Mouse (Mus musculus) thymus, postnatal 36 days (tissue): ENCODE measurements around the gene Hcfc1r1.

Experiments used
- DNase-seq, 2 experiments: peaks; one replicate each; pipeline ENCODE4 v3.0.0; 2022; ENCODE audit warnings: mixed read lengths in 2 of 2

The Hcfc1r1 gene

DNA sequence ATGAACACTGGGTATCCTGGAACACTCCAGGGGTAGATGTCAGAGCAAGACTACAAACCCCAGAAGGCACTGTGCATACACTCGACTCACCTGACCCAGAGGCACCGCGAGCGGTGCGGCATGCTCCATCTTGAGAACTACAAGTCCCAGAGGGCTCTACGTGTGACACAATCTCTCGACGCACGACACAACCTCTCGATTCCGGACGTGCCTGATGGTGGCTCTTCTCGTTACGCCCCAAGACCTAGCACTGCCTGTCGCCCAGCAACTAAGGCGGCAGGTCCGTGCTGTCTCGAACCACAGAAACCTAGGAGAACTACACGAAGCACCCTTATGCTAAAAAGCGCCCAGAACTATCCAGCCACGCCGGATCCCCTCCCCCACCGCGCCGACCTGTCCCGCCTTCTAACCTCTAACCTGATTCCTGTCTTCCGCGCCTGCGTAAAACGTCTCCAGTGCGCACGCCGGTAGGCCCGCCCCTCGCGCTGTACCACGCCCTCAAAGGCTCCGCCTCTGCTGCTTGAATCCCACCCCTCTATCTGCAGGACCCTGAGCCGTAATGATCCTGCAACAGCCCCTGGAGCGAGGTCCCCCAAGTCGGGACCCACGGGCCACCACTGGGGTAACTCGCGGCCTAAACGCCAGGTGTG, at the start of gene Hcfc1r1, which contains the start of gene Thoc6:
Gene Hcfc1r1, plus strand, starts transcription at position 173 of the 650 bp plus-strand sequence.
Gene Thoc6, minus strand, starts transcription at position 459 of the 650 bp plus-strand sequence.
- peak; percentile 93 to 94 for DNase-seq

DNA sequence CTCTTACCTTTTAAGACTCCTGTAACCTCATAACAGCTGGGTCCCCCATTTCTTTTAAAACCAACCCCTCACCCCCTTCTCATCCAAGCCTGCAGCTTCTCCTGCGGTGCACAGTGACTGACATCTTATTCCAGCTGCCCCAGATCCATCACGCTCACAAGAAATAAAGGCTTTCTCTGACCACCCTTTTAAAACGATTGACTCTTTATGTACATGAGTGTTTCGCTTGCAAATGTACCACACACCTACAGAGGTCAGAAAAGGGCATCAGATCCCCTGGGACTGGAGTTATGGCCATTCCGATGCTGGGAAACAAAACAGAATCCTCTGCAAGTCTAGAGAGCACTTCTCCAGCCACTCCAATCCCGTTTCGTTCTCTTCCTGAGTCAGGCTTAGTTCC, 45.6 kb upstream of the Hcfc1r1 start:
- no peak for DNase-seq

DNA sequence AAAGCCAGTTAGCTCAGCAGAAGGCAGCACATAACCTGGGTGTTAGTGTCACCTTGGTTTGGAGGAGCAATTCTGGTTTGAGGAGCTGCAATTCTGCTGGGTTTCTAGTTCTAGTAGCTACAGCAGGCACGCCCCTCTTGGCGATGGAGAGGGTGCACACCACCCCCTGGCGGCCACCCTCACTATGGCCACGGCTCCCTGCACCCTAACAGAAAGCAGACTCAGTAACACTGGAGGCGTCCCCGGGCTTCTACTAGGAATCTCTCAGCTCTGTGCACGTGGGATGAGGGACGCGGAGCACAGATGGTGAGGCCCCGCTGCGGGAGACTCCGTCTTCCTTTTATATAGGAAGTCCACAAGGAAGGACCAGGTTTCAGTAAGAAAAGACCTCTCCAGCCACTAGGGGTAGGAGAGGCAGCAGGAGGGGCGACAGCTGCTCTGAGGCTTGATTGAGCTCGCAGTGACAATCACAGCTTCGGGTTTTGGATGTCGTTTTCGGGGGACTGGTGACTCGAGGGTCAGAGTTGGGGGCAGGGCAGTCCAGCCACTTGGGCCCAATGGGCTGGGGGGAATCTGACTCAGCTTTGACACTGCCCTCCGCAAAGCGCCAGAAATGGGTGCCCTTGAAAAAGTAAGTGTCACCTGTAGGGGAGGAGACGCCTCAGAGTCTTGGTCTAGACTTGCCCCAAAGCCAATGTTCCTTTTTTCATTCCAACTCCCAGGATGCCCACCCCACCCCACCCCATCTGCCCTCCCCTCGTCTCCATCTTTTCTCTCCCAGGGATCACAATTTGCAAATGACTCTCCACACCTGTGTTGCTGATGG, 43.0 kb upstream of the Hcfc1r1 start:
- DNase-seq, result peak; percentile 77 to 83

DNA sequence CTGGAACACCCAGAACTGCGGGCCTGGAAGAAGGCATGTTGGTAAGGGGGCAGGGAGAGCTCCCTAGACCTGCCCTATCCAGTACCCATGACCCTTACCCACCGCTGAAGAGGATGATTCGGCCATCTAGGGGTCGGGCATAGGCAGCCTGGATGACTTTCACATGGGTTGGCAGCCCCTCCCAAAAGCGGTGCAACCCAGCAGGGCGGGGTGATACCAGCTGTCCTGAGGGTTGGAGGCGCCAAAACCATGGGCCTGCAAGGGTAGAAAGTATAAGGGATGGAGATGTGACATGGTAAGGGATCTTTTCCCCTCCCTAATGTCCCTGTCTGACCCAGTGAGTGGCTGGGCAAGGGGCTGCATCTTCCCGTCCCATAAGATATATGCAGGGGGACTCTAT, 42.2 kb upstream of the Hcfc1r1 start:
- DNase-seq, result no peak

DNA sequence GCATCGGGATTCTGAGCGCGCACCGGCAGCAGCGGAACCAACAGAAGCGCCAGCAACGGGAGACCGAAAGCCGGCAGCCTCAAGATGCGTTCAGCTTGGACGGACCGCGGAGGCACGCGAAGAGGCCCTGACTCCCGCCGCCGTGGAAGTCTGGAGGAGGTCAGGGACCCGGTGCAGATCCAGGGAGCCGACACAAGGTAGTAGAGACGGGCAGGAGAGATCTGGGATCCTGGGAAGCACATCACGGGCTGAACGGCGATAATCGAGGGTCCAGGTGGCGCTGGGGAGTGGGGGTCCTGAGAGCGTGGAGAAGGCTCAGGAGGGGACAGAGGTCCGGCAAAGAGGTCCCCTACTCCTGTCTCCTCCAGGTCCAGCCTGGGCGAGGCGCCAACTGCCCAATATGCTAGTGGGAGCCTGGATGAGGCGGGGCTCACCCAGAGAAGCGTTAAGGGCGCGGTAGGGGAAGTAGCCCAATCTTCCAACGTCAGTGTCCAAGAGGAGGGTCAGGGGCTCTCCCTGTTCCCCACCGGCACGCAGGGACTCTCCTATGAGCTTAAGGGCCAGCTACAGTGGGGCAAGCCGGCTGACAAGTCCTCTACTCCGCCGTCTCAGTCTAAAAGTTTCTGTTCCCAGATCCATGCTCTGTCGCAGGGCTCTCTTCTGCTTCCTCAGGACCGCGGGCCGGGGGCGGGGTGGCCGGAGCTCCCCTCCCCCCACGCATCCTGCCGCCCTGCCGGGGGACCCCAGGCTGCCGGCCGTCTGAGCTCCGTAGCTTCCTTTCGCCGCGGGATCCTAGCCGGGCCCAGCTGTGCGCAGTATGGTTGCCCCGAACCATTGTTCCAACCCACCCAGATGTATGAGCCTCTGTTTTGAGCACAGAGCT, 28.5 kb upstream of the Hcfc1r1 start, which contains the start of gene Mmp25:
Gene Mmp25, minus strand, starts transcription at position 665 of the 883 bp plus-strand sequence.
- DNase-seq, result no peak

DNA sequence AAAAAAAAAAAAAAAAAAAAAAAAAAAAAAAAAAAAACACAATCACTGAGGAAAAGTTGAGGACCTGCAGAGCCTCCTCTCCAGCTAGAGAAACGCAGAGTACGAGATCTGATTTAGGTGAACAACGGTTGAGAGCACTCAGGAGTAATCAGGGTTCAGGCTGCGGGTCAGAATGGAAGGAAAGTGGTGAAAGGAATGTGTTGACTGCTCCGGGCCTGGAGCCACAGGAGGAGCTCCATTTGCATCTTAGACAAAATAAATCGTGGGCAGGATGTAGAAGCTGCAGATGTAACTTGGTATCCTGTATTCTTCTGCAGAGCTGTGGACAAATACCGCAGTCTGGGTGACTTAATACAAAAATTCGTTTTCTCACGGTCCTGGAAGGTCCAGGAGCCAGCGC, 27.5 kb upstream of the Hcfc1r1 start:
- DNase-seq, result no peak

DNA sequence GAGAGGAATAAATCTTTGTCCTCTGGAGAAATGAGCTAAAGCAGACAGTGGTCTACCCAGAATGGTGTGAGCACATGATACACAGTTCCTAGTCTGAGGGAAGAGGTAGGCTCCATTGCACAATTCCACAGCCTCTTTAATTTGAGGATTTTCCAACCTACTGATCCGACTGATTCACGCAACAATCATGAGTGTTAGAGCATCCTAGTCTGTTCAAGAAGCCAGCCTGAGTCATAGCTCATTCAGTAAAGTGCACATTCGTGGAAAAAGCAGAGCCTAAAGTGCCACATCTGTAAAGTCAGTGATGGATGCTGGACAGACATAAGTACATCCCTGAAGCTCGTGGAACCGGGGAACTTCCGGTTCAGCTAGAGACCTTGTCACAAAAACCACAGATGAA, 22.0 kb upstream of the Hcfc1r1 start:
- DNase-seq, result no peak

DNA sequence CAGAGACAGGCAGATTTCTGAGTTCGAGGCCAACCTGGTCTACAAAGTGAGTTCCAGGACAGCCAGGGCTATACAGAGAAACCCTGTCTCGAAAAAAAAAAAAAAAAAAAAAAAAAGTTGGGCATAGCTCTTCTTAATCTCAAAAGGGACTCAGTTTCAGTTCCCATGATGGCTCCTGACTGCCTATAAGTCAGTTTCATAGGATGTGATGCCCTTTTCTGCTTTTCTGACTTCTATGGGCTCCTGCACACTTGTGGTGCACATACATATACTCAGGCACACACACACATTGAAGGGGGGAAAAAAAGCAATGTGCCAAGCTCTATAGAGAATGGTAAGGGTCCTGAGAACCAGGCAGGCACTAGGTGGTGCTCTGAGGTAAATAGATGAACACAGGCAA, 20.1 kb upstream of the Hcfc1r1 start:
- no peak for DNase-seq

DNA sequence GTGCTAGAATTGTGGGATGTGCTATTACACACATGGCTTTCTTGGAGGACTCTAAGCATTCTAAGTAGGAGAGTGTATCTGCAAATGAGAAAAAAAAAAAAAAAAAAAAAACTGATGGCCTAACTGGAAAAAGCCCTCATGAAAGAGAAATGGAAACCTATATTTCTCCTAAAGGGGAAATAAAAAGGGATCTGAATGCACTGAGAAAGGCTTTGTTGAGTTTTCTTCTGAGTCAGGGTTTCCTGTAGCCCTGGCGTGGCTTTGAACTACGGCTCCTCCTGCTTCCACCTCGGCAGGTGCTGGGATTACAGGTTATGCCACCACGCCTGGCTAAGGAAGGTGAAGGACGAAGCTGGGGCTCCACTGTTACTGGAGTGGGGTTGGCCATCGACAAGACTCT, 19.4 kb upstream of the Hcfc1r1 start:
- no peak for DNase-seq

DNA sequence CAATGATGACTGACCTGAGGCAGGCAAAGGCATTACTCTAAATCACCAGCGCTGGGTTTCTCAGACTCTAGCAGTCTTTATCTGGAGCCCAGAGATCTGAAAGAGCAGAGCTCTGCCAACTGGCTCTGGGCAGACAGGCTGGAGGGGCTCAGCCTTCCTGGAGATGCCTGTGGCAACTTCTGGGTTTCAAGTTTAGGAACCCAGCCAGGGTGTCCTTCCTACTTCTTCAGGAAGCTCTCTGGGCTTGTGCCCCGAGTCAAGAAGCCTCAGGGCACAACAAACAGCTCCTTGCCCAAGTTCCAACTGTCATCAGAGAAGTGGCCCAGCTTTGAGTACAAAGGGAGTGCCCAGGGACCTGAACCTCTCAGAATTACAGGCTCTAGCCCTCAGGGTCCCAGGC, 19.0 kb upstream of the Hcfc1r1 start:
- no peak for DNase-seq

DNA sequence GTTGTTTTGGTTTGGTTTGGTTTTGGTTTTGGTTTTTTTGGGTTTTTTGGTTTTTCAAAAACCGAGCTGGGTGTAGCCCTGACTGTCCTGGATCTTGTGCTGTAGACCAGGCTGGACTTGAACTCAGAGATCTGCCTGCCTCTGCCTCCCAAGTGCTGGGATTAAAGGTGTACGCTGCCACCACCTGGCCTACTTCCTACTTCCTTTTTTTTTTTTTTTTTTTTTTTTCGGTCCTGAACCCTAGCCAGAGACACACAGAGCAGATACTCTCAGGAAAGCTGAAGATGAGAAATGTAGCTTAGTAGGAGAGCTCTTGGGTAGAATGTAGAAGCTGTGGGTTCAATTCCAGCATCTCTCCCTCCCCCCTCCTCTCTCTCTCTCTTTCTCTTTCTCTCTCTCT, 14.9 kb upstream of the Hcfc1r1 start:
- no peak for DNase-seq

DNA sequence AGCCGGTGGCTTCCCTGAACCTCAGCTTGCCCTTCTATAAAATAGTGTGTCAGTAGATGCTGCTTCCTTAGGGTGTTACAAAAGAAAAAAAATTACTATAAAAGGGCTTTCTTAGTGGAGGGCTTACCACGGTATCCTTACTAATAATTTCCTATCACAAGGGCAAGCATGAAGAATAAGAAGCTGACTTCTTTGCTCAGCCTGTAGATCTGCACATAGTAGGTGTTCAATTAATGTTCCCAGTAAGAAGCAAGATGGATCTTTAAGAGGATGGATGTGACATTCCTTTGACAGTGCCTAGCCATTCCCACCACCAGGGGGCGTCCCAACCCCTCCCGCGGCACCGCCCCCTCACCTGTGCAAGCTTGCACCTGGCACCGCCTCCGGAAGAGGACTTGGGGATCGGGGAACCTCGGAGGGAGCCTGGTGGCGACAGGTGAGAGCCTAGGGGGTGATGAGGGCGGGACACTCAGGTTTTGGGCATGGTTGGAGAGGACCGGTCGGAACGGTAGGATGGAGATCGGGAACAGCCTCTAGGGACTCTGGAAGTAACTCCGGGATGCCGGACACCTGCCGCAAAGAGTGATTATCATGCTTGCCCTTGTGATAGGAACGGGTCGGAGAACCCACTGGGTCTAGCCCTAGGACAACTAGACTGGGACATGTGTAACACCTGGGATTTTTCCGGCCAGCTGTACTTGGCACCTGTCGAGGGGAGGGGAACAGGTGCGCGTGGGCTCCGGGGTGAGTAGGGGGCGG, 13.1 kb upstream of the Hcfc1r1 start, which contains the start of gene Bicdl2:
Gene Bicdl2, plus strand, starts transcription at position 390 of the 759 bp plus-strand sequence.
- DNase-seq, result peak; percentile 43 to 44

DNA sequence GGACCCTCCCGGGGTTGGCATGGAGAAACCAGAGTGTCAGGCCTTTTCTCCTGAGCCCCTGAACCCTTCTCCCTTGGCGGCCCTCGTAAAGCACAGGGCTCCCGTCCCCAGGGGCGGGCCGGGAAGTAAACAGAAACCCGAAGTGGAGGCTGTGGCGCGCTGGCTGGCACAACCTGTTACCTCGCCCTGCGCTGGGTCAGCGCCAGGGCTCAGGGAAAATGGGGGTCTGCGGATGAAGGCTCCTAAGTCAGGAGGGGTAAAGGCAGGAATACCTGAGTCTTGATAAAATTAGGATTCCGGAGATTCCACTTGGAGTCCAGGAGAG, 12.6 kb upstream of the Hcfc1r1 start:
- no peak for DNase-seq

DNA sequence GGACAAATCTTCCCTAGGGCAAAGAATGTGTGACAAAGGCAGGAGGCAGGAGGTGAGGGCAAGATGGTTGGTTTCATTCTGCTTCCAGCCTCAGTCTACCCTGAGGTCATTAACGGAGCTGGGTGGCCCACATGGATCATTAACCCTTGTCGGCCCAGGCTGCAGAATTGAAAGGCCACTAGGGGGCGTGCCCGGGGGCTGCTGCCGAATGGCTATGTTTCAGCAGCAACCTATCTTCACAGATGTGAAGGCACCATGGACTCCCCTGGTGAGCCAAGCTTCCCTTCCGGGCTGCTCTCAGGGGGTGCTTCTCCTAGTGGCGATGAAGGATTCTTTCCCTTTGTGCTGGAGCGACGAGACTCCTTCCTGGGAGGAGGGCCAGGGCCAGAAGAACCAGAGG, 11.9 kb upstream of the Hcfc1r1 start:
- DNase-seq, result peak in 1 of 2 experiments; percentile 34

DNA sequence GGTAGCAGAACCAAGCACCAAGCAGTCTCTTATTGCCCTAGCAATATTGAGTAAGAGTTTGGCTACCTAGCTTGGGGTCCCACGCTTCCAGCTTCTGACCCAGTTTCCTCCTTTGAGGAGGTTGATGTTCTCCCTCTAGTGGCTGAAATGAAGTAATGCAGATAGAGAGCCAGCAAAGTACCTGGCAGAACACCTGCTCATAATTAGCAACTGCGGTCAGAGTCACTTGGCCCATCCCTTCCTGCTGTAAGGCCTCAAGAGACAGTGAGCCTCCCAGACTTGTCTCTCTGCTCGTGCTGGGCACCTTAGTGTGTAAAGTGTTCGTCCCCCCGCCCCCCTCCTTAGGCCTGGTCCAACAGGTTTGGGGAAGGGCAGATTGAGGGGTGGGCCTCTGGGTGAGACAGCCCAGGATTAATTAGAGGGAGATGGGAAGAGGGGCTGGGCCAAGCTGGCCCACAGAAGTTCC, 8.8 kb upstream of the Hcfc1r1 start:
- DNase-seq, result no peak

DNA sequence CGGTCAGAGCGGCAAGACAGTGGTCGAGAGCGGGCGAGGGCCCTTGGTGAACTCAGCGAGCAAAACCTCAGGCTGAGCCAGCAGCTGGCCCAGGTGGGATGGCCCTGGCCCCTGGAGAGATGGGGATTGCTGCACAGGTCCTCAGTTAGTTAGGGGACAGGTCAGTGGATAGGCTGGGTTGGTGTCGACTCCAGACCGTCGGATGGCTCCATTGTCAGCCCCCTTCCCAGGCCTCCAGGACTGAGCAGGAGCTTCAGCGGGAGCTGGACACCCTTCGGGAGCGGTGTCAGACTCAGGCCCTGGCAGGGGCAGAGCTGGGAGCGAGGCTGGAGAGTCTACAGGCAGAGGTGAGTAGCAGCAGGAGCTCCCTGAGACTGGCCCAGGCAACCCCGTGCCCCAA, 7.9 kb upstream of the Hcfc1r1 start:
- no peak for DNase-seq

DNA sequence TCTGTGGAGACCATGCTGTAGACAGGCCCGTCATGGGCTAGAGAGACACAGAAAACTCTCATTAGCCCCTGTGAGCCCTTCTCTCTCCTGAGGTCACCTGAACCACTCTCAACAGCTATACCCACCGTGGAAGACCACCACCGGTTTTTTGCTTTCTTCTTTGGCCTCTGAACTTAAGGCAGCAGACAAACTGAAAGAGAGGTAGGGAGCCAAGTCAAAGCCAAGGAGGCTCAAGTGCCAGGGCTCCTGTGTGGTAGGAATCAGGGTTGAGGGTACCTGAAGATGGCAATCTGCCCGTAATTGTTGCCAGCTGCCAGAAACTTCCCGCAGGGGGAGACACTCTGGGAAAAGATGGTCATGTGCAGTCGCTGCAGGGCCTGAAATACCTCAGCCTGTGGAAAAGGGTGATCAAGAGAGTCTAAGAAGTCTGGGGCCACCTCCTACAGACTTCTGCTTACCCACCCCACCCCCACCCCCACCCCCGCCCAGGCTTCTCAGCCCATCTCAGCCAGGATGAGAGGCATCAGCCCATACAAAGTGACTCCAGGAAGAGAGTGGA, 2.8 kb upstream of the Hcfc1r1 start:
- DNase-seq, result no peak

DNA sequence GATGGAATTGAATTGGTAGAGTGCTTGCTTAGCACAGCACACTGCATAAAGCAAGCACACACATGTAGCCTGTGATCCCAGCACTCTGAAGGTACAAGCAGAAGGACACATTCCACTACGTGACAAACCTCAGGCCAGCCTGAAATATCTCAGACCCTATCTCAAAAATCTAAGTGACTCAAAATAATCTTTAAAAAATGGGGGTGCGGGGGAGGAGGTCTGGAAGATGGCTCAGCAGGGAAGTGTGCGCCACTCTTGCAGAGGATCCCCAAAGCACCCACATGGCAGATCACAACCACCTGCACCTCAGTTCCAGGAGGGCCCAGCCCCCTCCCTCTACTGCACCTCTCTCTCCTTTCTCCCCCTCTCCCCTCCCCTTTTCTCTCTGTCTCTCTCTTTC, 1.9 kb upstream of the Hcfc1r1 start:
- no peak for DNase-seq

DNA sequence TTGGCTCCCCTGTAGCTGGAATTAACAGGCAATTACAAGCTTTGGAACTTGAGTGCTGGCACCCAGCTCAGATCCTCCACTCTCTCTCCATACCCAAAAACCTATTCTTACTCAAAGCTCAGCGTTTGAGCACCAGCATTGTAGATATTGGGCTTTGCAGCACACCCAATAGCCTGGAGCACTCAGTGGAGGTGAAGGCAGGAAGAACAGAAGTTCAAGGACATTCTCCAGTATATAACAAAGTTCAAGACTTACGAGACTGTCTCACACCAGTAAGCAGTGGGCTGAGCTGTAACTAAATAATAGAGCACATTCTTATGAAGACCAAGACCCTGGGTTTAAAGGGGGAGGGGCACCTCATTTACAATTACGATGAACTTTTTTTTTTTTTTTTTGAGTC, 635 bp upstream of the Hcfc1r1 start:
- no peak for DNase-seq

DNA sequence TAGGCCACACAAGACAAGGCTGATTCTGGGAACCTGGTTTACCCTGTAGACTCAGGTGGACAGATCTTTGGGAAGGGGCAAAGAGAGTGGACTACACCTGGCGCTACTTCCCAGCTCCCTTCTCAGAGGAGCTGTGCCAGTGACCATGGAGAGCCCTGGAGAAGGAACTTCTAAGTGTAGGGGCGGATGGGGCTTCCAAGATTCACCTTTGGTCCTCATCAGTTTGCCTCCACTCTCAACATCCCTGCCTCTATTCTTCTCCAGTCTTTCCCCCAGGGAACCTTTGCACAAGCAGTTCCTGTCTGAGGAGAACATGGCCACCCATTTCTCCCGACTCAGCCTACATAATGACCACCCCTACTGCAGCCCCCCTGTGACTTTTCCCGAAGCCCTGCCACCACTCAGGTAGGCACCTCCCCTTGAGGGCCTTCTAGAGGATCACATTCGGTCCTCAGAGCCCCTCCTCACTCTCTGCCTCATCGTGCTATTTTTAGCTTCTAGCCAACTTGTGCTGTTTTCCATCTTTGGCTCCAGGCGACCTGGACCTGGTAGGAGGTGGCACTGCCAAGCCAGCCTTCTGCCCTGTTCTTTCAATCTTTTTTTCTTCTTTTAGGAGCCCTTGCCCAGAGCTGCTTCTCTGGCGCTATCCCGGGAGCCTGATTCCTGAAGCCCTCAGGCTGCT, 1.0 kb downstream of the Hcfc1r1 start:
- no peak for DNase-seq

DNA sequence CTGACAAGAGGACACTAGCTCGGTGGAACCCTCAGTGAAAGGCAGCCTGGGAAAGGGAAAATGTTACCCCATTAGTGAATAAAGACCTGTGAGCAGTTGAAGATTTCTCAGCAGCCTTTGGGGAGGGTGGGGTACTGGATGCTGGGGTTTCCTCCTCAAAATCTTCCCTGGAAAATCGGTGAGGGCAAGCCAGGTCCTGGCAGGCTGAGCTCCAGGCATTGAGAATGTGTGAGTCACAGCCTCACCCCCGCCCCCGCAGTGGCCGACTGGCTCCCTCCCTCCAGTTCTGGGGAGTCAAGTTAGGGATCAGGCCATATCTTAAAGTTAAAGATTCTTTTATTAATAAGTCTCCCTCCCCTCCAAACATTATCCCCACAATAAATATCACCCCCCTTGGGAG, 1.7 kb downstream of the Hcfc1r1 start:
- DNase-seq, result no peak
